ENCODE assay signal across 9 mouse cellular contexts in the genomic region with DNA sequence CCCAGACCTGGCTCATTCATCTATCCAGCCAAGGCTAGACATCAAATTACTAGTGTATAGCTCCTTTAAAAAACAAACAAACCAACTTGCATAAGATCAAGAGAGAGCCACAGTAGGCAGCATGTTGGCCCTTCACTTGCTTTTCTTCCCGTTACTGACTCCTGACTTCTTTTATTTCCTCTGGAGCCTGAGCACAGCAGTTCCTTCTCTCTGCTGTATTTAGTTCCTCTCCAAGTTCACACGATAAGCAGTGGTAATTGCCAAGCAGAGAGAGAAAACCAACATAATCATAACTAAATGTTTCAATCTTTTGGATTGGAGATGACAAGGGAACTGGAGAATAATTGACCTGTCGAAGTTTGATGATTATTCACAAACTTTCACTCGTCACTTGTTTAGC. TPM values are rescaled to one million over a fixed set of nuclear protein-coding genes. Genes with fewer than 3 reads are reported as not detected.
DNase-seq lines count a peak whose midpoint lies in the region; ATAC-seq and TF ChIP-seq lines count a peak whose summit lies in the region.
"Had no signal": no experiment of that assay in that cellular context is flagged by ENCODE, and none has a peak within 500 bp of the region (broad histone marks: within the 10 kb centered on the region; RNA-seq: fewer than 3 reads in every experiment).

No protein-coding gene starts in this region.

- WGBS in midbrain, embryonic 10.5 days: 63% methylated on average over 4 of the region's 4 CpGs
- WGBS in midbrain, embryonic 16.5 days: 61% methylated on average over 4 of the region's 4 CpGs
- 49% methylated on average over 4 of the region's 4 CpGs for WGBS in forebrain, embryonic 14.5 days
- WGBS in liver, embryonic 11.5 days: 32% methylated on average over 4 of the region's 4 CpGs
- WGBS in stomach, postnatal 0 days: 21% methylated on average over 4 of the region's 4 CpGs

- TF ChIP-seq EP300 in stomach, postnatal 0 days (optimal IDR thresholded peaks at IDR 0.05): no peak

- H3K4me2 ChIP-seq in midbrain, embryonic 16.5 days (ENCODE audit: low read length): no peak overlapping the region; the same call in 1 of the 2 replicates
- H3K4me2 ChIP-seq in forebrain, embryonic 14.5 days (ENCODE audit: low read length): peak overlapping the region; percentile 71
- H3K4me2 ChIP-seq in liver, embryonic 11.5 days: peak overlapping the region; percentile 79
- peak overlapping the region; percentile 71 for H3K4me2 ChIP-seq in stomach, postnatal 0 days (replicated peaks; ENCODE audit: low read depth)

- TF ChIP-seq CTCF in stomach, postnatal 0 days (IDR thresholded peaks at IDR 0.05; ENCODE audit: low read depth): no peak

- H3K9ac ChIP-seq in midbrain, embryonic 16.5 days (ENCODE audit: low read depth, low read length): no peak overlapping the region
- peak overlapping the region; percentile 66 for H3K9ac ChIP-seq in forebrain, embryonic 14.5 days (ENCODE audit: low read length)
- H3K9ac ChIP-seq in liver, embryonic 11.5 days (ENCODE audit: low read depth, low read length): peak overlapping the region; percentile 69
- no peak overlapping the region for H3K9ac ChIP-seq in stomach, postnatal 0 days (ENCODE audit: low read length)

- peaks cover 50% of the 10 kb centered on the region for H3K36me3 ChIP-seq in midbrain, embryonic 10.5 days
- 0 out of 2 replicates have a peak, but pooled peaks cover 2% of the 10 kb centered on the region for H3K36me3 ChIP-seq in midbrain, embryonic 16.5 days (ENCODE audit: control insufficient read depth, insufficient read depth, low read length)
- peaks cover 18% of the 10 kb centered on the region for H3K36me3 ChIP-seq in forebrain, embryonic 14.5 days (ENCODE audit: control insufficient read depth, insufficient read depth, low read length)
- peaks cover 19% of the 10 kb centered on the region for H3K36me3 ChIP-seq in liver, embryonic 11.5 days (ENCODE audit: control insufficient read depth, insufficient read depth, low read length)
- H3K36me3 ChIP-seq in stomach, postnatal 0 days (ENCODE audit: control insufficient read depth, insufficient read depth, low read length): peaks cover 2% of the 10 kb centered on the region; the same call in 1 of the 2 replicates

- no peaks in the 10 kb centered on the region for H3K9me3 ChIP-seq in midbrain, embryonic 10.5 days (replicated peaks)
- no peaks in the 10 kb centered on the region for H3K9me3 ChIP-seq in midbrain, embryonic 16.5 days (replicated peaks; ENCODE audit: control insufficient read depth, low read length, poor library complexity, severe bottlenecking)
- H3K9me3 ChIP-seq in forebrain, embryonic 14.5 days (replicated peaks; ENCODE audit: control insufficient read depth, low read length): no peaks in the 10 kb centered on the region
- no peaks in the 10 kb centered on the region for H3K9me3 ChIP-seq in liver, embryonic 11.5 days (ENCODE audit: control insufficient read depth, low read length)
- no peaks in the 10 kb centered on the region for H3K9me3 ChIP-seq in stomach, postnatal 0 days (ENCODE audit: control insufficient read depth, low read length)

- no peak for DNase-seq in midbrain, embryonic 10.5 days (ENCODE audit: low spot score)
- no peak for DNase-seq in forebrain, embryonic 14.5 days (ENCODE audit: low spot score)
- no peak for DNase-seq in liver, embryonic 11.5 days (ENCODE audit: low spot score)
- DNase-seq in stomach, postnatal 0 days (ENCODE audit: low spot score): no peak
- DNase-seq: adrenal gland, postnatal 10 days; lung, postnatal 4 days had no signal

- ATAC-seq in midbrain, embryonic 16.5 days: no peak
- no peak for ATAC-seq in forebrain, embryonic 14.5 days
- ATAC-seq in liver, embryonic 11.5 days (replicated peaks; ENCODE audit: low FRiP score): no peak
- no peak for ATAC-seq in stomach, postnatal 0 days (ENCODE audit: low FRiP score, low TSS enrichment)
- ATAC-seq in activated CD4-positive, CD25-positive, alpha-beta regulatory T cell, adult 4 months: no peak
- no peak for ATAC-seq in granulocyte monocyte progenitor cell, adult 5-6 weeks (replicated peaks; ENCODE audit: poor library complexity, severe bottlenecking)

- no peak overlapping the region for H3K27ac ChIP-seq in midbrain, embryonic 10.5 days (replicated peaks)
- H3K27ac ChIP-seq in midbrain, embryonic 16.5 days (ENCODE audit: low read length): no peak overlapping the region
- no peak overlapping the region for H3K27ac ChIP-seq in forebrain, embryonic 14.5 days (ENCODE audit: low read depth, low read length)
- no peak overlapping the region for H3K27ac ChIP-seq in liver, embryonic 11.5 days (ENCODE audit: low read depth, low read length)
- H3K27ac ChIP-seq in stomach, postnatal 0 days (replicated peaks): no peak overlapping the region

- no peaks in the 10 kb centered on the region for H3K27me3 ChIP-seq in midbrain, embryonic 10.5 days (ENCODE audit: low read depth, poor library complexity, severe bottlenecking)
- no peaks in the 10 kb centered on the region for H3K27me3 ChIP-seq in midbrain, embryonic 16.5 days (ENCODE audit: control insufficient read depth, insufficient read depth, low read depth, low read length)
- H3K27me3 ChIP-seq in forebrain, embryonic 14.5 days (replicated peaks; ENCODE audit: control insufficient read depth, insufficient read depth, low read length): no peaks in the 10 kb centered on the region
- no peaks in the 10 kb centered on the region for H3K27me3 ChIP-seq in liver, embryonic 11.5 days (replicated peaks; ENCODE audit: control insufficient read depth, insufficient read depth, low read length)
- no peaks in the 10 kb centered on the region for H3K27me3 ChIP-seq in stomach, postnatal 0 days (ENCODE audit: control insufficient read depth, insufficient read depth, low read length)

- peaks cover 16% of the 10 kb centered on the region for H3K4me1 ChIP-seq in midbrain, embryonic 10.5 days
- peaks cover 15% of the 10 kb centered on the region for H3K4me1 ChIP-seq in midbrain, embryonic 16.5 days (ENCODE audit: control insufficient read depth, insufficient read depth, low read length)
- peaks cover 10% of the 10 kb centered on the region for H3K4me1 ChIP-seq in forebrain, embryonic 14.5 days (ENCODE audit: control insufficient read depth, insufficient read depth, low read length)
- peaks cover 10% of the 10 kb centered on the region for H3K4me1 ChIP-seq in liver, embryonic 11.5 days (replicated peaks; ENCODE audit: control insufficient read depth, insufficient read depth, low read length)
- H3K4me1 ChIP-seq in stomach, postnatal 0 days (replicated peaks; ENCODE audit: control insufficient read depth, insufficient read depth): no peaks in the 10 kb centered on the region

- H3K4me3 ChIP-seq in midbrain, embryonic 10.5 days: peak overlapping the region; percentile 74
- H3K4me3 ChIP-seq in midbrain, embryonic 16.5 days (ENCODE audit: low read depth, low read length): no peak overlapping the region
- peak overlapping the region; percentile 63 for H3K4me3 ChIP-seq in forebrain, embryonic 14.5 days (ENCODE audit: low read depth, low read length)
- peak overlapping the region; percentile 64 for H3K4me3 ChIP-seq in liver, embryonic 11.5 days (ENCODE audit: low read depth, low read length)
- peak overlapping the region; percentile 73; the same call in 1 of the 2 replicates for H3K4me3 ChIP-seq in stomach, postnatal 0 days (ENCODE audit: low read depth, low read length)

RNA-seq across cellular contexts. Expression of a gene that starts 1.1 kb away (rescaled TPM):
- 5.9 and 6.2 TPM in 2 replicates for polyA plus RNA-seq in midbrain, embryonic 10.5 days (2016; fragmentation: Nextera tagmentation; extraction: Ambion mirVana)
- 5.2 and 5.5 TPM in 2 replicates for polyA plus RNA-seq in midbrain, embryonic 16.5 days (2015; fragmentation: Nextera tagmentation; extraction: Ambion mirVana)
- 5.7 and 6.2 TPM in 2 replicates for polyA plus RNA-seq in forebrain, embryonic 14.5 days (2014; fragmentation: Nextera tagmentation; extraction: Ambion mirVana)
- polyA plus RNA-seq in liver, embryonic 11.5 days (2014; fragmentation: Nextera tagmentation; extraction: Ambion mirVana): 5.5 and 6.0 TPM in 2 replicates
- 5.1 TPM in 2 replicates for polyA plus RNA-seq in stomach, postnatal 0 days (2015; fragmentation: Nextera tagmentation; extraction: Ambion mirVana)
- 1 to 10 TPM; 5.0 to 5.3 TPM for polyA plus RNA-seq in activated CD4-positive, CD25-positive, alpha-beta regulatory T cell, adult 4 months (2017; shearing (Covaris generic))
- total RNA-seq in granulocyte monocyte progenitor cell, adult 5-6 weeks (2014; fragmentation: Nextera tagmentation): 7.1 and 7.3 TPM in 2 replicates
- 5.1 and 5.4 TPM in 2 replicates for total RNA-seq in granulocyte monocyte progenitor cell, adult 5-6 weeks (2017)

RNA-seq across cellular contexts. Expression of a gene that starts 1.3 kb away (rescaled TPM):
- polyA plus RNA-seq in midbrain, embryonic 10.5 days (2016; fragmentation: Nextera tagmentation; extraction: Ambion mirVana): 21.6 and 23.5 TPM in 2 replicates
- polyA plus RNA-seq in midbrain, embryonic 16.5 days (2015; fragmentation: Nextera tagmentation; extraction: Ambion mirVana): 7.4 and 8.5 TPM in 2 replicates
- polyA plus RNA-seq in forebrain, embryonic 14.5 days (2014; fragmentation: Nextera tagmentation; extraction: Ambion mirVana): 8.9 and 11.0 TPM in 2 replicates
- polyA plus RNA-seq in liver, embryonic 11.5 days (2014; fragmentation: Nextera tagmentation; extraction: Ambion mirVana): 20.6 and 24.4 TPM in 2 replicates
- polyA plus RNA-seq in stomach, postnatal 0 days (2015; fragmentation: Nextera tagmentation; extraction: Ambion mirVana): 4.7 and 5.3 TPM in 2 replicates
- 10 to 100 TPM; 19.7 to 24.5 TPM for polyA plus RNA-seq in activated CD4-positive, CD25-positive, alpha-beta regulatory T cell, adult 4 months (2017; shearing (Covaris generic))
- 19.7 and 25.9 TPM in 2 replicates for total RNA-seq in granulocyte monocyte progenitor cell, adult 5-6 weeks (2014; fragmentation: Nextera tagmentation)
- 41.1 and 51.9 TPM in 2 replicates for total RNA-seq in granulocyte monocyte progenitor cell, adult 5-6 weeks (2017)

Comparison
In these comparisons a context has a peak if more than half of its experiments do, and no peak if none do; other contexts are left out.
1. H3K9ac ChIP-seq: peak in forebrain, embryonic 14.5 days (single experiment) and liver, embryonic 11.5 days (single experiment); none in midbrain, embryonic 16.5 days (single experiment) and stomach, postnatal 0 days (single experiment).